ENCODE assay signal across 8 mouse cellular contexts in the genomic region with DNA sequence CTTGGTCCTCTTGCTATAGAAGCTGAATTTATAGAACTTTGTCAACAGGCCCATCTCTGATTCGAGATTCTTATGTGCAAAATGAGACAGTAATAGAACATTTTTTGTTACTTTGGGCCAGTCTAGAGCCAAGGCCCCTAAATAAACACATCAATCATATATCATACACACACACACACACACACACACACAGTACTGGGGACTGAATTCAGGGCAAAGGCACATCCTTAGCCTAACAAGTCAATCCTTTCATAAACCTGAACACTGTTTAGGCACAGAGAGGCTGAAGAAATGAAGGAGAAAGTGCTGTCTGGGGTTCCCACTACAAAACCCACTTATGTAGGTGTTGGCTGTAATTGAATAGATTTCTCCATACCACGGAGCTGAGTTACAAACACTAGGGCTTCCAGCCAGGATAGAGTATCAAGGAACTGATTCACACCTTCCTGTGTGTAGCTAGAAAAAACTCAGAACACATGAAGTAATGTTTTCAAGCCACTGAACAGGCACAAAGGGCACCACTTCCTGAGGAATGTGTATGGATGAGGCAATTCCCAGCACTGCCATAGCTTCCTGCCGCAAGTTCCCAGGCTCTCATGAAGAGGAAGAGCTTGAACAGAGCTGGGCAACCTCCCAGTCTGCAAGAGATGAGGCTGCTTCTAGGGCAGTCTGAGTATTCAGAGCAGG. TPM values are rescaled to one million over a fixed set of nuclear protein-coding genes. Genes with fewer than 3 reads are reported as not detected.
DNase-seq lines count a peak whose midpoint lies in the region; ATAC-seq and TF ChIP-seq lines count a peak whose summit lies in the region.

No protein-coding gene starts in this region.

- no peaks in the 10 kb centered on the region for H3K36me3 ChIP-seq in hindbrain, embryonic 11.5 days (ENCODE audit: control insufficient read depth, insufficient read depth, low read length)
- H3K36me3 ChIP-seq in lung, embryonic 14.5 days (ENCODE audit: insufficient read depth): no peaks in the 10 kb centered on the region

- WGBS in lung, adult 2 months: 25% methylated on average over 3 of the region's 3 CpGs
- WGBS in hindbrain, embryonic 11.5 days: 64% methylated on average over 3 of the region's 3 CpGs
- 44% methylated on average over 3 of the region's 3 CpGs for WGBS in lung, embryonic 14.5 days

- no peak overlapping the region for H3K4me2 ChIP-seq in hindbrain, embryonic 11.5 days (replicated peaks; ENCODE audit: low read depth, low read length)
- no peak overlapping the region for H3K4me2 ChIP-seq in lung, embryonic 14.5 days

- no peak for TF ChIP-seq POLR2A in lung, adult 2 months (IDR thresholded peaks at IDR 0.05; ENCODE audit: borderline replicate concordance, extremely low read depth, low read depth, low read length)

- ATAC-seq in hindbrain, embryonic 11.5 days (ENCODE audit: low FRiP score): no peak
- ATAC-seq in lung, embryonic 14.5 days (ENCODE audit: insufficient read depth): peak; percentile 52; the same call in 1 of the 2 replicates
- no peak for ATAC-seq in inflammation-experienced regulatory T-cells, adult 6 months

- DNase-seq in lung, adult 18-20 months: peak; percentile 67 to 82
- no peak for DNase-seq in lung, adult 2 months
- no peak for DNase-seq in hindbrain, embryonic 11.5 days (ENCODE audit: low spot score)
- peak; percentile 63 for DNase-seq in lung, embryonic 14.5 days
- DNase-seq in thymus, postnatal 25 days: no peak
- no peak for DNase-seq in natural killer cell, adult 2 months (ENCODE audit: low spot score in 2 of 2)
- DNase-seq in right cerebral cortex, postnatal 14 days: no peak

- no peaks in the 10 kb centered on the region for H3K27me3 ChIP-seq in hindbrain, embryonic 11.5 days (ENCODE audit: control insufficient read depth, insufficient read depth, low read length)
- H3K27me3 ChIP-seq in lung, embryonic 14.5 days (ENCODE audit: insufficient read depth, low read length): no peaks in the 10 kb centered on the region

- H3K4me3 ChIP-seq in lung, adult 2 months (replicated peaks; ENCODE audit: extremely low read depth, low read depth, low read length): no peak overlapping the region
- no peak overlapping the region for H3K4me3 ChIP-seq in hindbrain, embryonic 11.5 days (ENCODE audit: low read depth, low read length)
- H3K4me3 ChIP-seq in lung, embryonic 14.5 days (ENCODE audit: low read depth, low read length): no peak overlapping the region

- peak overlapping the region; percentile 7; the same call in 1 of the 2 replicates for H3K27ac ChIP-seq in hindbrain, embryonic 11.5 days (ENCODE audit: low read depth, low read length)
- peak overlapping the region; percentile 58 for H3K27ac ChIP-seq in lung, embryonic 14.5 days (ENCODE audit: low read depth)

- peaks cover 24% of the 10 kb centered on the region for H3K4me1 ChIP-seq in lung, adult 2 months (ENCODE audit: control insufficient read depth, insufficient read depth, low read length)
- no peaks in the 10 kb centered on the region; the same call in 1 of the 2 replicates for H3K4me1 ChIP-seq in hindbrain, embryonic 11.5 days (replicated peaks; ENCODE audit: control insufficient read depth, insufficient read depth, low read length)
- H3K4me1 ChIP-seq in lung, embryonic 14.5 days (ENCODE audit: insufficient read depth): peaks cover 15% of the 10 kb centered on the region; the same call in 1 of the 2 replicates

- no peak overlapping the region for H3K9ac ChIP-seq in hindbrain, embryonic 11.5 days (ENCODE audit: low read depth, low read length)
- H3K9ac ChIP-seq in lung, embryonic 14.5 days: no peak overlapping the region

- H3K9me3 ChIP-seq in hindbrain, embryonic 11.5 days (ENCODE audit: control insufficient read depth, low read length): no peaks in the 10 kb centered on the region
- H3K9me3 ChIP-seq in lung, embryonic 14.5 days (ENCODE audit: low read depth, low read length): no peaks in the 10 kb centered on the region

- TF ChIP-seq CTCF in lung, adult 2 months (IDR thresholded peaks at IDR 0.05; ENCODE audit: insufficient read depth, low read length): no peak
- no peak for TF ChIP-seq CTCF in lung, embryonic 14.5 days (IDR thresholded peaks at IDR 0.05; ENCODE audit: low read depth)

RNA-seq across cellular contexts. Expression of a gene that starts 13.4 kb away (rescaled TPM):
- 5.1 and 5.5 TPM in 2 replicates for polyA plus RNA-seq in lung, adult 2 months (2012; rRNA removed)
- polyA plus RNA-seq in hindbrain, embryonic 11.5 days (2014; fragmentation: Nextera tagmentation; extraction: Ambion mirVana): 5.2 and 6.0 TPM in 2 replicates
- 5.7 and 6.5 TPM in 2 replicates for polyA plus RNA-seq in lung, embryonic 14.5 days (2014; fragmentation: Nextera tagmentation; extraction: Ambion mirVana)
- polyA plus RNA-seq in inflammation-experienced regulatory T-cells, adult 6 months (2017; shearing (Covaris generic)): 1 to 10 TPM; 4.6 to 6.0 (median 4.8) TPM

RNA-seq across cellular contexts. Expression of a gene that starts 14.4 kb away (rescaled TPM):
- polyA plus RNA-seq in lung, adult 2 months (2012; rRNA removed): 19.9 and 21.9 TPM in 2 replicates
- 19.5 and 28.4 TPM in 2 replicates for polyA plus RNA-seq in hindbrain, embryonic 11.5 days (2014; fragmentation: Nextera tagmentation; extraction: Ambion mirVana)
- 16.3 and 19.5 TPM in 2 replicates for polyA plus RNA-seq in lung, embryonic 14.5 days (2014; fragmentation: Nextera tagmentation; extraction: Ambion mirVana)
- polyA plus RNA-seq in inflammation-experienced regulatory T-cells, adult 6 months (2017; shearing (Covaris generic)): 1 to 10 TPM; 2.2 to 4.4 (median 4.3) TPM

RNA-seq across cellular contexts. Expression of a gene that starts 41.1 kb away (rescaled TPM):
- polyA plus RNA-seq in lung, adult 2 months (2012; rRNA removed): 14.7 and 23.8 TPM in 2 replicates
- 30.2 and 30.8 TPM in 2 replicates for polyA plus RNA-seq in hindbrain, embryonic 11.5 days (2014; fragmentation: Nextera tagmentation; extraction: Ambion mirVana)
- polyA plus RNA-seq in lung, embryonic 14.5 days (2014; fragmentation: Nextera tagmentation; extraction: Ambion mirVana): 28.0 and 28.2 TPM in 2 replicates
- under 1 TPM; 0.32 to 0.63 (median 0.44) TPM for polyA plus RNA-seq in inflammation-experienced regulatory T-cells, adult 6 months (2017; shearing (Covaris generic))

RNA-seq across cellular contexts. Expression of a gene that starts 48.8 kb away (rescaled TPM):
- 193 and 242 TPM in 2 replicates for polyA plus RNA-seq in lung, adult 2 months (2012; rRNA removed)
- 0.19 TPM in 1 of 2 replicates, not detected in the other for polyA plus RNA-seq in hindbrain, embryonic 11.5 days (2014; fragmentation: Nextera tagmentation; extraction: Ambion mirVana)
- polyA plus RNA-seq in lung, embryonic 14.5 days (2014; fragmentation: Nextera tagmentation; extraction: Ambion mirVana): 1.6 TPM in 1 of 2 replicates, not detected in the other
- under 1 TPM in 1 of 3 experiments, not detected in 2; 0.93 TPM for polyA plus RNA-seq in inflammation-experienced regulatory T-cells, adult 6 months (2017; shearing (Covaris generic))

RNA-seq across cellular contexts. Expression of a gene that starts 55.1 kb away (rescaled TPM):
- 170 and 173 TPM in 2 replicates for polyA plus RNA-seq in lung, adult 2 months (2012; rRNA removed)
- polyA plus RNA-seq in hindbrain, embryonic 11.5 days (2014; fragmentation: Nextera tagmentation; extraction: Ambion mirVana): 62.1 and 62.7 TPM in 2 replicates
- polyA plus RNA-seq in lung, embryonic 14.5 days (2014; fragmentation: Nextera tagmentation; extraction: Ambion mirVana): 32.4 and 33.3 TPM in 2 replicates
- 10 to 100 TPM; 43.1 to 73.3 (median 57.4) TPM for polyA plus RNA-seq in inflammation-experienced regulatory T-cells, adult 6 months (2017; shearing (Covaris generic))

Comparison
In these comparisons a context has a peak if more than half of its experiments do, and no peak if none do; other contexts are left out.
1. DNase-seq: peak in lung, adult 18-20 months (2 of 2) and lung, embryonic 14.5 days (single experiment); none in lung, adult 2 months (single experiment), hindbrain, embryonic 11.5 days (single experiment), thymus, postnatal 25 days (single experiment), natural killer cell, adult 2 months (0 of 2) and right cerebral cortex, postnatal 14 days (single experiment).